Mouse (Mus musculus): ENCODE results near the gene Ankrd2.

GRCm38 (mm10) chr19:42006568-42006967 is 29.2 kb upstream of the Ankrd2 start:
- TF ChIP-seq CTCF (IDR thresholded peaks at IDR 0.05) (no peak), POLR2A (IDR thresholded peaks at IDR 0.05; ENCODE audit: insufficient read depth, low read depth, low read length) (no peak), EP300 (IDR thresholded peaks at IDR 0.05; ENCODE audit: insufficient read depth, low read depth, low read length) (no peak)

Data from heart, adult 2 months (tissue).